Mouse (Mus musculus): ENCODE data around the gene Ager. TPM values are rescaled to one million over a fixed set of nuclear protein-coding genes. Genes with fewer than 3 reads are reported as not detected.
A peak's percentile ranks its signal among the peaks of the same experiment; 100 is the strongest.

The Ager gene
- polyA plus RNA-seq (2015; fragmentation: Nextera tagmentation; extraction: Ambion mirVana): 2.0 and 2.5 TPM in 2 replicates

DNA sequence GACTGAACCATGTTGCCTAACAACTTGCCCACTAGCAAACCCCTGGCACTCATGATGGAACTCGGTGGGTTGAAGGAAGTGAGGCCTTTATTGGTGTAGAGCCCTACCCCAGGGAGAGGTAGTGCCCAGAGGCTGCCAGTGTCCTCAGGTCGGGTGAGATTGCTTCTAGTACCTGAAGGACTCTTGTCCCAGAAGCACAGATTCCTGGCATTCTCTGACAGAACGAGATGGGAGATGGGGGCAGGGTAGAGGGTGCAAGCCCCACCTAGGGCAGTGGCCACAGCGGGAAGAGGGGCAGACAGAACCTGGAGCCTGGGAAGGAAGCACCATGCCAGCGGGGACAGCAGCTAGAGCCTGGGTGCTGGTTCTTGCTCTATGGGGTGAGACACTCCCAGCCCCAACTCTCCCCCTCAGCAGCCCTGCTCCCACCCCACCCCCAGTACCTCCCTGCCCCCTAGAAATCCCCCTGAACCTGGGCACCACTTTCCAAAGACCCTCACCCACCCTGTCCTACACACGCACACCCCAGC lies at the start of gene Ager:
TSS of gene Ager (plus strand) at position 297 of the 530 bp plus-strand sequence.
- Histone ChIP-seq H3K4me3 (no peak within 1 kb of the TSS), H3K27ac (no peak within 1 kb of the TSS), H3K9me3 (no peaks in the 10 kb centered on the region), H3K4me2 (no peak within 1 kb of the TSS), H3K27me3 (no peaks in the 10 kb centered on the region), H3K36me3 (peaks cover 41% of the 10 kb centered on the region), H3K9ac (no peak within 1 kb of the TSS), H3K4me1 (peaks cover 46% of the 10 kb centered on the region)
- no peak for ATAC-seq (ENCODE audit: insufficient number of reproducible peaks, low FRiP score, low TSS enrichment, low read depth)
- 18% methylated on average over 6 of the region's 6 CpGs for WGBS

DNA sequence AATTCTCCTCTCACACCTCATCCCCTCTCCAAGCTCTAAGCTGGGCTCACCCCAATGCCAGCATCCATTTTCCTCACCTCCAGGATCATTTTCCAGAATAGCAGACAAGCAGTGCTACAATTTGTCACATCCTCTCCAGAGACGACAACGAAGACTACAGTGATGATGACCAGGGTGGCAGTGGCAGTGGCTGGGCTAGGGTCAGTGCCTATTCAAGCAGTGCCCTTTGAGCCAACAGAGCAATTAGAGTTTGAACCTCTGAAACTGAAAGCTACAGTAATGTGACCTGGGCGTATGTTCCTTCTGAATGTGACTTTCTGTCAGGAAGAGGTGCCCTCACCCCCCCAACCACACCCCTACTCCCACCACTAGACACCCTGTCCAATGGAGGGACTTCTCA lies 48.5 kb upstream of the Ager start:
- 94% methylated on average over 3 of the region's 3 CpGs for WGBS
- Histone ChIP-seq H3K36me3 (no peaks in the 10 kb centered on the region), H3K4me3 (no peak overlapping the region), H3K27ac (no peak overlapping the region), H3K9me3 (no peaks in the 10 kb centered on the region), H3K4me1 (no peaks in the 10 kb centered on the region), H3K4me2 (no peak overlapping the region), H3K27me3 (no peaks in the 10 kb centered on the region), H3K9ac (no peak overlapping the region)
- no peak for ATAC-seq (ENCODE audit: insufficient number of reproducible peaks, low FRiP score, low TSS enrichment, low read depth)

DNA sequence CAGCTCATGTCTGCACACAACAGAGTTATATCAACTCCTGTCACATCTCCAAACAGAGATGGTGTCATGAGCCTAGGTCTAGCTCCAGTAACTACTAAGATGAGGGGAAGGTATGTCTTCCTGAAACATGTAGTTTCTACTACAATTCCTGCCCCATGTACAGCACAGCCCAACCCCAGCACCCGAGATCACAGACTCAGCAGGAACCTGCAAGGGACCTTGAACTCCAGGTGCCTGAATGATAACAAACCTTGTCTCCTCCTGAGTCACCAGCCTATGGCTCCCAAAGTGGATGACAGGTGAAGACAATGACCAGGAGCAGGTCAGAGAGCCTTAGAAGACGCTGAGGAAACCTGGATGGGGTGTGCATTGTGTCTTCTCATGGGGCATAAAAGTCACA lies 47.8 kb upstream of the Ager start:
- Histone ChIP-seq H3K9ac (no peak overlapping the region), H3K9me3 (no peaks in the 10 kb centered on the region), H3K27me3 (no peaks in the 10 kb centered on the region), H3K4me1 (no peaks in the 10 kb centered on the region), H3K4me2 (no peak overlapping the region), H3K27ac (no peak overlapping the region), H3K36me3 (no peaks in the 10 kb centered on the region), H3K4me3 (no peak overlapping the region)
- ATAC-seq (ENCODE audit: insufficient number of reproducible peaks, low FRiP score, low TSS enrichment, low read depth): no peak
- 74% methylated on average over 2 of the region's 2 CpGs for WGBS

DNA sequence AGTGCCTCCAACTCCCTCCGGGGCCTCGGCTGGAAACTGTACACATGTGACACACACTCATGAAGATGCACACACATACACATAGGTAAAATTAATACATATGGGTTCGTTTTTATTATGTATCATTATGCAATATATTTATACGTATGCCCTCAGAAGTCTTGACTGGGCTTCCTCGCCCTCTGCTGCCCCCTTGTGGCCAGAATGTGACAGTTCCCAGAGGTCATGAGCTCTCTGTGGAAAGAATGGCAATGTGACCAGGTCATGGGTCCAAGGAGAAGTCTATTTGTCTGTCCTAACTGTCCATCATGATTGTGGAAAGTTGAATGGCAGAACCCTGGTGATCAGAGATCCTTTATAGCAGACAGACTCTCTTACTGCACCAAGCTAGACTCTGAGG lies 42.2 kb upstream of the Ager start:
- no peaks in the 10 kb centered on the region for H3K9me3 ChIP-seq
- no peak overlapping the region for H3K4me2 ChIP-seq
- no peak overlapping the region for H3K4me3 ChIP-seq
- no peaks in the 10 kb centered on the region for H3K27me3 ChIP-seq
- H3K4me1 ChIP-seq: no peaks in the 10 kb centered on the region
- no peaks in the 10 kb centered on the region for H3K36me3 ChIP-seq
- 18% methylated on average over 5 of the region's 5 CpGs for WGBS
- no peak overlapping the region for H3K27ac ChIP-seq
- ATAC-seq (ENCODE audit: insufficient number of reproducible peaks, low FRiP score, low TSS enrichment, low read depth): no peak
- no peak overlapping the region for H3K9ac ChIP-seq

DNA sequence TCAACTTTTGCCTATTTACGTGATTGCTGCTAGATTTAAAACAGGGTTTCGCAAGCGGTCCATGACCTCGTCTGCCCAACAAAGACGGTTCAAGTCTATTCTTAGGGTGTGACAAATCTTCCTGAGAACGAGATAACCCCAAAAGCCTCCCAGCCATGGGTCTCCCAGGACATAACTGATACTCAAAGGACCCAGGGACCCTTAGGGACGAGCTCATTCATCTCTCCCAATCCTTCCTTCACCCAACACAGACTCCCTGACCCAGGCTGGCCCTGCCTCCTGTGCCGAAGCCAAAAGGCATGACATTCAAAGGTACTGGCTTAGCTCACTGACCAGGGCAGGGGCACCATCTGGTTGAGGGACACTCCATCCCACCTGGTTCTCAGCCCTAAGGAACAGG lies 41.3 kb upstream of the Ager start:
- Histone ChIP-seq H3K4me1 (no peaks in the 10 kb centered on the region), H3K9me3 (no peaks in the 10 kb centered on the region), H3K4me3 (no peak overlapping the region), H3K9ac (no peak overlapping the region), H3K27ac (no peak overlapping the region), H3K4me2 (no peak overlapping the region), H3K36me3 (no peaks in the 10 kb centered on the region), H3K27me3 (no peaks in the 10 kb centered on the region)
- no peak for ATAC-seq (ENCODE audit: insufficient number of reproducible peaks, low FRiP score, low TSS enrichment, low read depth)
- 81% methylated on average over 8 of the region's 8 CpGs for WGBS

DNA sequence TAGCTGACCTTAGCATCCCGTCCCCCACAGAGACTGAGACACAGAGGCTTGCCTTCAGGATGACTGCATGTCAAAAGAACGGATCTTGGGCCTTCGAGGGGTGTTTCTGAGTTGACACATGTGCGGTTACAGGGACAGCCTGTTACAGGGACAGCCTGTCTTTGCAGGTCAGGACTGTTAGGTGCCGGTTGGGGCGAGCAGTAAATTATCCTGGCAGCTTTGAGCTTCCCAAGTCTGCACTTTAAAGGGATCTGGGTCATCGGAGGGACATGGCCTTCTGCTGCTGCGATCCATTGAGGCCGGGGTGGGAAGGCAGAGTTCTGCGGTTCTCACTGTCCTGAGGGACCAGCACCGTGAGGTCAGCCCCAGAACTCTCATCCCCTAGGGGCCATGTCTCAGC lies 40.3 kb upstream of the Ager start:
- Histone ChIP-seq H3K4me3 (no peak overlapping the region), H3K9me3 (no peaks in the 10 kb centered on the region), H3K4me1 (no peaks in the 10 kb centered on the region), H3K27me3 (no peaks in the 10 kb centered on the region), H3K9ac (no peak overlapping the region), H3K4me2 (no peak overlapping the region), H3K27ac (no peak overlapping the region), H3K36me3 (no peaks in the 10 kb centered on the region)
- ATAC-seq (ENCODE audit: insufficient number of reproducible peaks, low FRiP score, low TSS enrichment, low read depth): no peak
- 47% methylated on average over 11 of the region's 11 CpGs for WGBS

DNA sequence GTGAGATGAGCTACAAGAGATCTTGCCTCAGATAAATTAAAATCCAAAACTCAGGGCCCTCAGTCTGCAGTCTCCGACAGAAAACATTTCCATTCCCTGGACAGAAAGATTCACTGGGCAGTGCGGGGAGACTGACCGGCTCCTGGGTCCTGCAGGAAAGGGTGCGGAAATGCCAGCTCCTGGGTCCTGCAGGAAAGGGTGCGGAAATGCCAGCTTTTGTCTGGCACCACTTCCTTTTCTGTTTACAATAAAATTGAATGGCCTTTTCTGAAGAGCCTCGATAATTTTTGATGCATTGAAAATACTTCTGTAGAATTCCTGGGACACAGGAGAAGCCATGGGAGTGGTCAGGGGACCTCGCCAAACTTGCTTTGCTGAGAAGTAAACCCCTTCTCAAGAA lies 38.5 kb upstream of the Ager start:
- Histone ChIP-seq H3K9ac (no peak overlapping the region), H3K27me3 (no peaks in the 10 kb centered on the region), H3K36me3 (no peaks in the 10 kb centered on the region), H3K4me3 (no peak overlapping the region), H3K4me2 (no peak overlapping the region), H3K4me1 (peaks cover 3% of the 10 kb centered on the region), H3K9me3 (no peaks in the 10 kb centered on the region), H3K27ac (no peak overlapping the region)
- ATAC-seq (ENCODE audit: insufficient number of reproducible peaks, low FRiP score, low TSS enrichment, low read depth): no peak
- 83% methylated on average over 7 of the region's 7 CpGs for WGBS

DNA sequence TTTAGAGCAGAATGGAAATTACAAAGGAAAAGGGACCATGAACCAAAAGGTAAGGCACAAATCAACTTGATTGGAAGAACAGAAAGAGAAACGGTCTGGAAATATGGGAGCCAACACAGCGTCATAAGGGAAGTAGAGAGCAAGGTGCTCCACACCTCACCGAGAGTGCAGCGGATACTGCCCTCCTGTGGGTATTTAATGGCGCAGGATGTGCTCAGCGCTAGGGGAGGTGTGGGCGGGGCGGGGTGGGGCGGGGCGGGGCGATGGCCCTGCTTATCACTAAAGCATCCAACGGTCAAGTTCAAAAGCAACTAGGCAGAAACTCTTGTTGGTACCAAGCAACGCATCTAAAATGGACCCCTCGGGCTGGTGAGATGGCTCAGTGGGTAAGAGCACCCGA lies 37.8 kb upstream of the Ager start:
- H3K36me3 ChIP-seq: no peaks in the 10 kb centered on the region
- ATAC-seq (ENCODE audit: insufficient number of reproducible peaks, low FRiP score, low TSS enrichment, low read depth): no peak
- H3K4me3 ChIP-seq: no peak overlapping the region
- H3K27me3 ChIP-seq: 0 out of 2 replicates have a peak, but pooled peaks cover 2% of the 10 kb centered on the region
- H3K4me1 ChIP-seq: peaks cover 11% of the 10 kb centered on the region
- no peak overlapping the region for H3K27ac ChIP-seq
- 28% methylated on average over 15 of the region's 15 CpGs for WGBS
- H3K9ac ChIP-seq: no peak overlapping the region
- no peak overlapping the region for H3K4me2 ChIP-seq
- no peaks in the 10 kb centered on the region for H3K9me3 ChIP-seq

DNA sequence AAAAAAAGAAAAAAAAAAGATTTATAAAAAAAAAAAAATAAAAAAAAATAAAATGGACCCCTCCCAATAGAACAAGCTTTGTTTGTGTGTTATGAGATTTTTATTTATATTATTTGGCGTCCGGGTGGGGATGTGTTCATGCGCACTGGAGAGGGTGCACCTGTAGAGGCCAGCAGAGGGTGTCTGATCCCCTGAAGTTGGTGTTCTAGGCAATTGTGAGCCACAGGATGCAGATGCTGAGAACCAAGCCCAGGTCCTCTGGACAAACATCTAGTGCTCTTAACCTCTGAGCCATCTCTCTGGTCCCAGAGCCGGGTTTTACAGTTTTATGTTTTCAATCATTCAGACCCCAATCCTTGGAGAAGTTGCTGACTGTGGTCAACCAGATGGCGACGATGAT lies 37.2 kb upstream of the Ager start:
- no peak for ATAC-seq (ENCODE audit: insufficient number of reproducible peaks, low FRiP score, low TSS enrichment, low read depth)
- Histone ChIP-seq H3K9ac (no peak overlapping the region), H3K9me3 (no peaks in the 10 kb centered on the region), H3K27ac (no peak overlapping the region), H3K4me3 (no peak overlapping the region), H3K4me2 (no peak overlapping the region), H3K4me1 (peaks cover 13% of the 10 kb centered on the region), H3K27me3 (0 out of 2 replicates have a peak, but pooled peaks cover 3% of the 10 kb centered on the region), H3K36me3 (no peaks in the 10 kb centered on the region)
- WGBS: 91% methylated on average over 6 of the region's 6 CpGs

DNA sequence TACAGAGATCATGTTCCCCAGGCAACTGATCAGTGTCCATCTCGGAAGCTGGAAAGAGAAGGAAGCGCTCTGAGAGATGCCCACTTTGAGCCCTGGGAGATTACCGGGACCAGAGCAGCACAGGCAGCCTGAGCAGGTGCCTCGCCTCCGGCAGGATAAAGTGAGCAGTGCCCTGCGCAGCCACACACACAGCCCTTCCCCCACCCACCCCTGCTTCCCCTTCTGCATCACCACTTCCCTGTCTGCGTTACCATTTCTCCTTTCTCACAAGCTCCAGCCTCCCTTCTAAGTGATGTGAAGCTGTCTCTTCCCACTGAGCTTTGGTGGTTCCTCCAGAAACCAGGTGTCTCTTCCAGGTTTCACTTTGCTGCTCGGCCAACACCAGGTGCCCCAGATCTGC lies 36.5 kb upstream of the Ager start:
- no peaks in the 10 kb centered on the region for H3K9me3 ChIP-seq
- no peaks in the 10 kb centered on the region for H3K36me3 ChIP-seq
- WGBS: 25% methylated on average over 8 of the region's 8 CpGs
- no peak overlapping the region for H3K4me3 ChIP-seq
- no peak for ATAC-seq (ENCODE audit: insufficient number of reproducible peaks, low FRiP score, low TSS enrichment, low read depth)
- H3K27ac ChIP-seq: 0 out of 2 replicates have a peak overlapping the region, but pooled peaks have one; percentile 27
- no peak overlapping the region for H3K9ac ChIP-seq
- no peak overlapping the region for H3K4me2 ChIP-seq
- H3K4me1 ChIP-seq: peaks cover 13% of the 10 kb centered on the region
- 0 out of 2 replicates have a peak, but pooled peaks cover 3% of the 10 kb centered on the region for H3K27me3 ChIP-seq

DNA sequence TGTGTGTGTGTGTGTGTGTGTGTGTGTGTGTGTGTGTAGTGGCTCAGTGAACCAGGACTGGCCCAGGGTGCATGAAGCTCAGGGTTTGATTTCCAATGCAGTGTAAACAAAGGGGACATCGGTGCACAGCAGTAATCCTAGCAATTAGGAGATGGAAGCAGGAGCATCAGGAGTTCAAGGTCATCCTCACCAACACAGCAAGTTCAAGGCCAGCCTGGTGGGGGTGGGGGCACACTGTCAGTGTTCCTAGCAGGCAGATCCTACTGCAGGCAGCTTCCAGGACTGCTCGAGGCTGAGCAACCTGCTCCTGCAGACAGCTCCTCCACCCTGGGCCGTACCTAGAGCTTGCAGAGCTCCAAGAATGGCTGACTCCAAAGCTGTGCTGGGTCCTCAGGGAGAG lies 35.1 kb upstream of the Ager start:
- WGBS: 70% methylated on average over 3 of the region's 3 CpGs
- Histone ChIP-seq H3K27me3 (0 out of 2 replicates have a peak, but pooled peaks cover 12% of the 10 kb centered on the region), H3K9ac (no peak overlapping the region), H3K9me3 (no peaks in the 10 kb centered on the region), H3K4me3 (no peak overlapping the region), H3K4me1 (peaks cover 13% of the 10 kb centered on the region), H3K4me2 (no peak overlapping the region), H3K27ac (no peak overlapping the region), H3K36me3 (no peaks in the 10 kb centered on the region)
- ATAC-seq (ENCODE audit: insufficient number of reproducible peaks, low FRiP score, low TSS enrichment, low read depth): no peak

DNA sequence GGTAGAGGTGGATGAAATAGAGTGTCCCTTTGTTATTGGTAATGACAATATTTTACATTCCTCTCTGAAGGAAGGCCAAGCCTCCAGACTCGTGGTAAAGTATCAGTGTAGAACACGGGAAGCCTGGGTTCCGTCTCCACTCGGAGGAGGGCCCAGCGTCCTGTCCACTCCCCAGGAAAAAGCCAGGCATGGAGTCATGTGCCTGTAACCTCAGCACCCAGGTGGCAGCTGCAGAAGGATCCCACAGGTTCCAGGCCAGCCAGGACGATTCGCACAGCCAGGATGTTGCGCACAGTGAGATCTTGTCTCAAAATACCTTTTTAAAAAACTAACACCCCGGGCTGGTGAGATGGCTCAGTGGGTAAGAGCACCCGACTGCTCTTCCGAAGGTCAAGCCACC lies 34.3 kb upstream of the Ager start:
- no peaks in the 10 kb centered on the region for H3K9me3 ChIP-seq
- no peak overlapping the region for H3K4me3 ChIP-seq
- no peak for ATAC-seq (ENCODE audit: insufficient number of reproducible peaks, low FRiP score, low TSS enrichment, low read depth)
- H3K4me2 ChIP-seq: no peak overlapping the region
- no peak overlapping the region for H3K27ac ChIP-seq
- H3K36me3 ChIP-seq: no peaks in the 10 kb centered on the region
- H3K4me1 ChIP-seq: peaks cover 13% of the 10 kb centered on the region
- WGBS: 64% methylated on average over 11 of the region's 11 CpGs
- H3K27me3 ChIP-seq: 0 out of 2 replicates have a peak, but pooled peaks cover 16% of the 10 kb centered on the region
- H3K9ac ChIP-seq: no peak overlapping the region

DNA sequence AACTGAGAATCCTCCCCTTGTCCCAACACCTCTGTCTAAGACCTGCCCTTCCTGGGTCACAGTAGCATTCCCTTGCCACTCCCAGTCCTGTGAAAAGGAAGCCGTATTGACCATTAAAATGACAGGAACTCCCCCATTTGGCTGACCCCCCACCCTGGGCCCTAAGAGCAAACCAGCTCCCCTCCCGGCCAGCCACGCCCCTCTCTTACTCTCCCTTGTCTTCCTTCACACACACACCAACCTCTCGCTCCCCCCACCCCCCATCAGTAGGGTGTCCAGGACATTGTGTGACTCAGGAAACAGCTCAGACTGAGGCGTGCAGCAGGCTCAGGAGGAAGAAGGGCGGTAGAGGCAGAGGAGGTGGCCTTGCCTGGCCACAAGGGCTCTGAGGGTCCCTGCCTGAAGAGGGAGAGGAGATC lies 33.6 kb upstream of the Ager start, which contains the start of gene Notch4:
TSS of gene Notch4 (plus strand) at position 266 of the 419 bp plus-strand sequence.
- ATAC-seq (ENCODE audit: insufficient number of reproducible peaks, low FRiP score, low TSS enrichment, low read depth): no peak

More for the DNA sequence above, 33.6 kb upstream of the Ager start, which contains the start of gene Notch4:
- Histone ChIP-seq H3K27ac (no peak within 1 kb of the TSS; the same call in 1 of the 2 replicates), H3K4me1 (peaks cover 13% of the 10 kb centered on the region), H3K36me3 (no peaks in the 10 kb centered on the region), H3K27me3 (0 out of 2 replicates have a peak, but pooled peaks cover 20% of the 10 kb centered on the region), H3K9ac (no peak within 1 kb of the TSS), H3K4me3 (peak within 1 kb of the TSS; percentile 9; the same call in 1 of the 2 replicates), H3K9me3 (no peaks in the 10 kb centered on the region), H3K4me2 (0 out of 2 replicates have a peak within 1 kb of the TSS, but pooled peaks have one; percentile 7)
- 10% methylated on average over 6 of the region's 6 CpGs for WGBS

All from limb, embryonic 15.5 days (tissue).